Mouse (Mus musculus) thymus, postnatal 10 days (tissue): Measurements from ENCODE around the gene Zbtb17.

ENCODE experiments used
- DNase-seq, 2 experiments: peaks; one replicate each; pipeline ENCODE4 v3.0.0; 2021; ENCODE audit warnings: low spot score in 2 of 2

Zbtb17 gene

DNA sequence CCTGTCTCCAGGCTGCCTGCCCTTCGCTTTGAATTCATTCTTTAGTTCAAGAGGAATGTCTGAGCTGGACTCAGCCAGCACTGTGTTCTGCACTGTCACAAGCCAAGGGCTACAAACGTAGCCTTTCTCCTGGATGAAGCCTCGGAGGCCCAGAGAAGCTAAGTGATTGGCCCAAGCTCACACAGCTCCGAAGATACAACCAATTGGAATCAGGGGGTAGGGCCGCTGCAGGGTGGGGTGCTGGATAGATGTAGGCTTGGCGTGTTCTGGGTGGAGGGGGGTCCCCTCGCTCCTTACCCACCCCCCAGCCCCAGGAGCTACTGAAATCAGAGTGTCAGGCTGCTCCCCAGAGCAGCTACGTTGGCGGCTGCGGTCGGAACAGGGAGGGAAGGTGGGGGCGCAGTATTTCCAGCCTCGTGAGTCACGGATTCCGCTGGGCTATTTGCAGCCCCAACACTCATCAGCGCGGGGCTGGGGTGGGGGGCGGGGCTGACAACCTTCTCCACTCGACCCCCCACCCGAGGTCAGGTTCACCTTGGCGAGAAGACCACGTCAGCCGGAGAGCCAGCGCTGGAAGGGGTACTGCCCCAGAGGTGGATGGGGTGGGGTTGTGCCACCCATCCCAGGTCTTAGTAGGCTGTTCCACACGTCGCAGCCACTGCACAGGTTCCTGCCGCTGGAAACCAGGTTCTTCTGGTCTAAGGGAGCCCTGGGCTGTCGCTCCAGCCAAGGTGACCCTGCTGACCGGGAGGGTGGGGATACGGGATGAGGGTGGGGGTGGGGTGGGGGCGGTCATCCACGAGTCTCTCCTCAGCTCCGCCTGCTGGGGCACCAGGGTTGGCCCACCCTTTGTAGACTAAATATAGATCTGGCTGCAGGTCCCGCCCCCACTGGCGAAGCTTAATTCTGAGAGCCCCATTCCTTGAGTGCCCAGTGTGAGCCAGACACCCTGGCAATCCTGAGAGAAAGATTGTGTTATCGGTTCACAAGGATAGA, 18.7 kb upstream of the Zbtb17 start:
- peak; percentile 17 to 26 for DNase-seq

DNA sequence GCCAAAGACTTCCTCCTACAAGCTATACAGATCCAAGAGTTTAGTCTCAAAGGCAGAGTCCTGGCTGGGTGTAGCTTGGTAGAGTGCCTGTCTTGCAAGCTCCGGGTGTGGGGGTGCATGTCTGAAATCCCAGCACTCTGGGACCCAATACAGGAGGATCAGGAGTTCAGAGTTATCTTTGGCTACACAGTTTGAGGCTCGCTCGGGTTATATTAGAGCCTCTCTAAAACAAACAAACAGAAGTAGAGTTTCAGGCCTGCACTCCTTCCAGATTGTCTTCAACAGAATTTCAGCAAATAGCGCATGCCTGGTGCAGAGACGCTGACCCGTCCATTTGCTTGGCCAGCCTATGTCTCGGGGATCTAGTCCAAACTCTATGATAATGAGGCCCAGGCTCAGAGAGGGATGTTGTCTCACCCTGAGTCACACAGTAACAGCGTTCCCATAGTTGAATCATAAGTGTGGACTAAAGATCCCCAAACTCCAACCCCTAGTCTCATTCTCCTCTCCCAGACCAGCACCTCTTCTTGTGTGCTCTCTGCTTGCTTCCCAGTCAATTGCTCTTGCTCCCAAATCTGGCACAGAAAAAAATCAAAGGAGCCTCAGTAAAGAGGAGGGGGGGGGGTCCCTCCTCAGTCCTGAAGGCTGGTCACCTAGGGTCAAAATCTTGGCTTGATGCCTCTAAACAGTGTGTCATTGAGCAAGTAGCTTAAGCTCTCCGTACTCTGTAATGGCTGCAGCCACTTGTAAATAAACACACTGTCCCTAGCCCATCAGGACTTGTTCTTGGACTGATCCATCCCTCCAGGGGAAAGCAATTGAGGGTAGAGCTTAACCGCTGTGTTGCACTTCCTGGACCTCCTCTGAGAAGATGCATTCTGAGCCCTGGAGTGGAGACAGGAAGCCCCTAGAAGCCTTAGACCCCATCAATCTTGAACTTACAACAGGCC, 17.4 kb upstream of the Zbtb17 start:
- DNase-seq = no peak

GRCm38 (mm10) chr4:141427921-141428320, 16.5 kb upstream of the Zbtb17 start:
- DNase-seq = no peak

DNA sequence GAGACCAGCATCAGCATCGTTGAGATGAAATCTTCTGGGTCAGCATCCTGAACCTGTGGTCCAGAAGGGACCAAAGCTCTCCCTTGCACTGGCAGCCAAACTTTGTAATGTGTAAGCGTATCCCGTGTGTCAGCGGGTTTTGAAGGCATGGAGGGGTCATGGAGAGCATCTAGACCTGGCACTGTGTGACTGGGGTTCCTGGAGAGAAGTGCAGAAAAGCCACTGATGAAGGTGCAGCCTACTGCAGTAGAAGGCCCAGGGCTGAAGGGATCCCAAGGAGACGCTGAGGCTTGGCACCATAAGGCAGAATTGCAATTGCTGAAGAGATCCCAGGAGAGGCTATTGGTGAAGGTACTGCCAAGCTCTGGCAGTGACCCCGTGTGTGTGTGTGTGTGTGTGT, 15.1 kb upstream of the Zbtb17 start:
- no peak for DNase-seq

GRCm38 (mm10) chr4:141429847-141430246, 14.6 kb upstream of the Zbtb17 start:
- DNase-seq = no peak

DNA sequence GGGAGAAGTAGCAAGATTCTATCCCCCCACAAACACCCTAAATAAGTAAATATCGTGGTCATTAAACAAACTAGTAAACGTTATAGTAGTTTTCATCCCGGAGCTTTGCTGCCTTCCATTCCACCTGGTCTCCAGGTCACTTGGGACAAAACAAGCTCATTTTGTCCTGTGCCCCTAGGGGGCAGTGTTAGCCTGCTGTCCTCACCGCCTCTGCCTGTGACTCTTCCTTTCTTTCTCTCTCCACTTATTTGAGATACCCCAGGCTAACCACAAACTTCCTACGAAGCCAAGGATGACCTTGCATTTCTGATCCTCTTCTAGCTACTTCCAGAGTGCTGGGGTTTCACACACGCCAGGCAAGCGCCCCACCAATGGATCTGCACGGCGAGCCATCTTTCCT, 13.5 kb upstream of the Zbtb17 start:
- peak; percentile 34 to 76 for DNase-seq

GRCm38 (mm10) chr4:141432666-141433065, 11.8 kb upstream of the Zbtb17 start:
- DNase-seq = no peak

DNA sequence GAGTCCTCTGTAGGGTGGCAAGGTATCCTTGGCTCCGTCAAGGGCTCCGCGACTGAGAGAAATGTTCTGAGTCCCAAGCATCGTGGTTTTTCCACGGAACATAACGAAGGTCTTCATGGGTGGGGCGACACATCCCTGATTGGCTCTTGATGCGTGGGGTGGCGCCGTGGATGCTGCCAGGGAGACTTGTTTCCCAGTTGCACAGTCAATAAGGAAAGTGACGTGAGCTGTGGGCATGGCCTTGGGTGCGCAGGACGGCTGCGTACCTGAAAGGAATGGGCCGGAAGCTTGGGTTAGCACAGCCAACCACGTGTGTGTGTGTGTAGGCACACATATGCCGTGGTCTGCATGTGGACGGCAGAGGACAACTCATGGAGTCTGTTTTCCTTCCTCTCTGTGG, 11.3 kb upstream of the Zbtb17 start:
- no peak for DNase-seq

DNA sequence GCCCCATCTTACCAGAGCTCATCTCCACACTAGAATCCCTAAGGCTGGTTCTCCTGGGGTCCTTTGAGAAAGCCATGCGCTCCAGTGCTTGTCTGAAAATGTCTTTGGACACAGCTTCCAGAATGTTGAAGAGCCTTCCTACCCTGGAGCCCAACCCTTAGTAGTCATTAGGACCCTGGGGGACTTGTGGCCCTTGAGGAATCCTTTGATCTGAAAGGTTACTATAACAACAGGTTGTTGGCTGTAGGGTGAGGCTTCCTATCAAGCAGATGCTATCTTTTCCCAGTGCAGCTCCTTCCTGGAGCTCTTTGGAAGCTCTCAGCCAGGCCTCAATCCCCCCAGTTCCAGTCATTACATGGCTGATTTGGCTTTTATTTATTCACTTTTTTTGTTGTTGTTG, 8.5 kb upstream of the Zbtb17 start, which contains the start of gene Srarp:
Gene Srarp (minus strand): TSS at position 132 of the 400 bp plus-strand sequence.
- DNase-seq = no peak

DNA sequence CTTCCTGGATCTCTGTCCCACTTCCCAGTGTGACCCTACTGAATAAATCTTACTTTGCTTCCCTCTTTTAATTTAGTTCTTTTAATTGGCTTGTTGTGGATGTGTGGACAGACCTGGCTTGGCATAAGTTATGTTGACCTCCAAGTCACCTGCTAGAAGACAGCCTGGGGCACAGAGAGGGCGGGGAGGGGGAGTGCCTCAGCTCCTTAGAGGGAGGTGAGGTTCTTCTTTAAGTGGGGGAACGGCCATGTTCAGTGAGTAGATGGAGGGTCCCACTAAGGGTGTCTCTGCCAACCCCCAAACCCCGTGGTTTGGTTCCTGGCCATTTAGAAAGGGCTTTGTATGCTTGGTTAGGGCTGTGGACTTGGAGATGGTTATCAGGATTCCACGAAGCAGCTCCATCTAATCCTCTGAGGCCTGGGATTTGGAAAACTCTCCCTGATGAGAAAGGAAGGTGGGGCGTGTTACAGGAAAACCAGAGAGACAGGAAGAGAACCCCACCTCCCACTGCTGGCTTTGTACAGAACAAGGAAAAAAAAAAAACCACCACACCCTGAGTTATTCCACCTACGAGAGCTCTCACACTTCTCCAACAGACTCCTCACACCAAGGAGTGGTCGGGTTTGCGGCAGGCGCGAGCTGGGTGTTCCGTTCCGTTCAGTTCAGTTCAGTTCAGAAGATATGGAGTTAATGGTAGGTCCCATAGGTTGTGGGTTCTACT, 5.2 kb upstream of the Zbtb17 start:
- no peak for DNase-seq

- no peak for DNase-seq
Observed at GRCm38 (mm10) chr4:141440877-141441276, 3.6 kb upstream of the Zbtb17 start.

- no peak for DNase-seq
Observed at GRCm38 (mm10) chr4:141443641-141444429, 619 bp upstream of the Zbtb17 start.

GRCm38 (mm10) chr4:141445328-141445720, 870 bp downstream of the Zbtb17 start:
- DNase-seq = no peak

DNA sequence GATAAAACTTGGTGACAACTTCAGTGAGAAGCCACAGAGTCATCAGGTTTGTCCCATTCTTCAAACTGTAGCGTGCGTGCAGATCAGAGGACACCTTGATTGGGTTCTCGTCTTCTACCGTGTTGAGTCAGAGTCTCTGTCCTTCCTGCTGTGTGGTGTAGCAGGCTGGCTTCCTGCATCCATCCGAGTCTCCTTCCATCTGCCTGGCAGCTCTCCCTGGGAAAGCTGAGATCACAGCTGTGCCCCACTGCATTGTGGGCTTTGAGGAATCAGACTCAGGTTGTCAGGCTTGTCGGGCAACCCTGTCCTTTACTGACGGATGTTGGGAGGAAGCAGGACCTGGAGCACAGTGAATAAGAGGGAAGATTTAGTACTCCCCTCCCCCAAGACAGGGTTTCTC, 1.8 kb downstream of the Zbtb17 start:
- no peak for DNase-seq

GRCm38 (mm10) chr4:141451251-141451650, 6.8 kb downstream of the Zbtb17 start:
- DNase-seq = no peak

GRCm38 (mm10) chr4:141451916-141452450, 7.5 kb downstream of the Zbtb17 start:
- no peak for DNase-seq

GRCm38 (mm10) chr4:141454581-141455350, 10.3 kb downstream of the Zbtb17 start:
- DNase-seq = peak in 1 of 2 experiments; percentile 26

DNA sequence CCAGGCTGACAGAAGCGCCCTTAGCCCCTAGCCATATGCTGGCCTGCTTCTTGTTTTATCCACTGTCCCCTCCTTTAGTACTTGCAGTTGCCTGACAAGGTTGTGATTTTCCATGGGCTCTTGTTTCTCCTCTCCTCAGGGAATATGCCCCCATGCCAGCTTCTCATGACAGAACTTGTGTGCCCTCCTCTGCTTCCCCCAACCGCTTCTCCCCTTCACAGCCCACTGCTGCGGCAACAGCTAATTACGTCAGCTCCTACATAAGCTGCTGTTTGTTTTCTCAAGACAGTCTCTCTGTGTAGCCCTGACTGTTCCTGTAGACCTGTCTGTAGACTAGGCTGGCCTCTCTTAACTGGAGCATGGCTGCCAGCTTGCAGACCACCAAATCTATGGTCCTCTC, 11.1 kb downstream of the Zbtb17 start:
- DNase-seq = no peak

DNA sequence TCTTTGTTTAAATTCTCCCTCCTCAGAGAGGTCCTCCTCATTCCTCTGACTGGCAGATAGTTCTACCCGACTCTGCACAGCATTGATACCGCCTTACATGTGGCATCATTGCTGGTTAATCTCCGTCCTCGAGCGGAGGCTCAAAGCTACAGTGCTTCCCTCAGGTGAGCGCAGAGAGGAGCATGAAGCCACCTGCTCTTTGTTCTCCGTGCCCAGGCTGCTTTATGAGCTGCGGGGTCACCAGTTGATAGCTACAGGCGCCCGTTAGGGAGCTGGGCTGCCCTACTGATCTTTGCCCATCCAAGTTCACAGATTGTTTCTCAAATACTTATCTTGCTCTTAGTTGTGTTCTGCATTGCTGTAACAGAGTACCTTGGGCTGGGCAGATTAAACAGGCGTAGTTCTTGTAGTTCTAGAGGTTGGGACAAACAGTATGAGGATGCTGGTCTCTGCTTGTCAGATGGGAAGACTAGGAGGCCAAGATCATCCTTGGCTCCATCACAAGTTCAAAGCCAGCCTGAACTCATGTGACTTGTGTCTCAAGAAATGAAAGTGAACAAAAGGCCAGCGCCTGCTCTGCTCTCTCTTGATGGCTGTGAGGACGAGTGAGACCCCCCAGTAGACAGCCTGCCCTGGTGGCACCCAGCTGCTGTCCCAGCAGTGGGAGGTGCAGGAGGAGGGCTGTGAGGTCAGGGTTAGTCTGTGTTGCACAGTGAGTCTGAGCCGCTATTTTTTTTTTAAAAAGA, 11.9 kb downstream of the Zbtb17 start:
- no peak for DNase-seq
